Mouse (Mus musculus) embryonic facial prominence, embryonic 14.5 days (tissue): ENCODE data around the gene Smdt1. TPM values are rescaled to one million over a fixed set of nuclear protein-coding genes. Genes with fewer than 3 reads are reported as not detected.
"Not testable (repeated sequence)": the region's sequence is repeated elsewhere in the genome, so short reads cannot be mapped to it uniquely, and the experiment has no call there.

Source experiments
- ATAC-seq: fragments of 200-750 bp; cut with Nextera tagmentation; 2 replicates; pipeline ENCODE4 v1.8.0; 2017; ENCODE audit warnings: low read depth, moderate number of reproducible peaks, moderate TSS enrichment
- DNase-seq: peaks from one replicate; pipeline ENCODE4 v3.0.0-alpha.2; 2015; ENCODE audit warnings: low spot score
- H3K27ac ChIP-seq: fragments of 300-500 bp; sonication (generic); replicated peaks from 2 replicates; pipeline ENCODE4 v1.5.1; 2014; ENCODE audit warnings: low read depth, mild to moderate bottlenecking, low read length, moderate library complexity
- H3K27me3 ChIP-seq: fragments of 300-500 bp; sonication (generic); replicated peaks from 2 replicates; pipeline ENCODE4 v1.6.1; 2014; ENCODE audit warnings: low read length; ENCODE audit not compliant: control insufficient read depth, insufficient read depth
- H3K36me3 ChIP-seq: fragments of 300-500 bp; sonication (generic); 2 replicates; pipeline ENCODE4 v1.6.1; 2014; ENCODE audit warnings: low read length, mixed read lengths; ENCODE audit not compliant: control insufficient read depth, insufficient read depth
- H3K4me1 ChIP-seq: fragments of 300-500 bp; sonication (generic); 2 replicates; pipeline ENCODE4 v1.6.1; 2014; ENCODE audit warnings: antibody characterized with exemption, low read length; ENCODE audit not compliant: control insufficient read depth, insufficient read depth
- H3K4me2 ChIP-seq: fragments of 300-500 bp; sonication (generic); 2 replicates; pipeline ENCODE4 v1.6.1; 2014; ENCODE audit warnings: low read depth, mild to moderate bottlenecking, low read length, moderate library complexity, mixed read lengths
- H3K4me3 ChIP-seq: fragments of 300-500 bp; sonication (generic); 2 replicates; pipeline ENCODE4 v1.5.1; 2014; ENCODE audit warnings: low read depth, mild to moderate bottlenecking, low read length
- H3K9ac ChIP-seq: fragments of 300-500 bp; sonication (generic); 2 replicates; pipeline ENCODE4 v1.6.1; 2014; ENCODE audit warnings: low read depth, mild to moderate bottlenecking, low read length, moderate library complexity, mixed read lengths
- H3K9me3 ChIP-seq: fragments of 300-500 bp; sonication (generic); 2 replicates; pipeline ENCODE4 v1.6.1; 2016; ENCODE audit warnings: low read length; ENCODE audit not compliant: control insufficient read depth
- WGBS: fragments of 180-500 bp; shearing (Covaris S2); extraction: QIAGEN DNeasy Blood & Tissue Kit; methylation state at CpG from one replicate; pipeline ENCODE4 v1.1.7; 2014; 5-methylcytosine and 5-hydroxymethylcytosine counted together
- polyA plus RNA-seq: library from polyadenylated mRNA; unstranded; fragments of >200 nt; fragmentation: Nextera tagmentation; extraction: Ambion mirVana; gene quantifications from 2 replicates; pipeline ENCODE4 v1.2.1, GENCODE M21; 2014

The Smdt1 gene
- polyA plus RNA-seq, 1 experiment from 2014 or later, result 262 TPM

DNA sequence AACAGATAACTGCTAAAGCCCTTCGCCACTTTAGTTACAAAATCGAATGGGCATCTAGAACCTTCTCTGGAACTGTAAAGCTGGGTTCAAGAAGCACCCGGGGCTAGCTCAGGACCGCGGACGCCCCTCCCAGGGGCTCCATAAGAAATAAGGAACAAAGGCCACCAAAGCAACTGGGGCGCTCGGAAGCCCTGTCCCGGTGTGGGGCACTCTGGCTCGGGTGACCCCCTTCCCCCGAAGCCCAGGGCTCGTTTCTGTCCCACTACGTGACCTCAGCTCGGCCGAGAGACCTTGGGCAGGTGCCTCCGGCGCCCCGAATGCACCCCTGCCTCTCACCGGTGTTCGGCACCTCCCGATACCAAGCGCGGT lies 15.0 kb downstream of the Smdt1 start:
- under 1% methylated on average over 23 of the region's 23 CpGs for WGBS
- ATAC-seq, result peak; percentile 5; the same call in 1 of the 2 replicates

DNA sequence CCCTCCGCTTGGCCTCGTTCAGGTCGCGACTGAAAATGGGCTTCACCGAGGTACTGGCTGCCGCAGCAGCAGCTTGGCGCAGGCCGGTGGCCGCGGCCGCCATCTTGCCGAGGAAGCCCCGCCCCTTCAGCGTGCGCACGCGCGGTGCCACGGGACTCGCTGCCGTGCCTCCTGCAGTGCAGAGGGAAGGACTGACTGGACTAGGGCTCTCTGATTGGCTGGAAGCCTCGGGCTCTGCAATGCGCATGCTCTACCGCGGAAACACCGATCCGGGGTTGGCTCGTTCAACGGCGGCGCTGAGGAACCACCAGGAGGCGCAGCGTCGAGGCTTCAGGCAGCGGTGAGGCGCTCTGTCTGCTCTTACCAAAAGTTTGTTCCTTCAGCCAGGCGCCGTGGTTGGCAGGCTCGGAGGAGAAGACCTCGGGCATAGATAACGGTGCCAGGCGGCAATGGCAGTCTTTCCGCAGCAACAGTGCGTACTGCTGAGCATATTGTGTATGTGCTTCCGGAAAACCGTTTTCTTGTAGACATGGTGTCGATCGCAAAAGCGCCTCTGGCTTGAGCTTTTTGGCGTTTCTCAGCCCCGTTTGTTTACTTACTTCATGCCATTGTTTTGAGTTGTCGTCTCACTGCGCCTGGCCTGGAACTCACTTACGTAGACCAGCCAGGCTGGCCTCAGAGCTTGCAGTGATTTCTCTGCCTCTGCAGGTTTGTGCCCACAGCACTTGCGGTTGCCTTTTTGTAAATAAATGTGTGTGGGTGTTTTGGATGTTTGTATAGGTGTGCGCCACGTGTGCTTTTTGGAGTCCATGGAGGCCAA lies 15.6 kb downstream of the Smdt1 start, which contains the start of gene Ndufa6:
TSS of gene Ndufa6 (minus strand) at position 197 of the 820 bp plus-strand sequence.
- H3K4me2 ChIP-seq, result peak within 1 kb of the TSS; percentile 73
- H3K4me3 ChIP-seq, result peak within 1 kb of the TSS; percentile 84
- ATAC-seq (peak; percentile 100), DNase-seq (peak; percentile 99)
- peak within 1 kb of the TSS; percentile 83 for H3K27ac ChIP-seq
- peaks cover 8% of the 10 kb centered on the region for H3K4me1 ChIP-seq
- 1% methylated on average over 40 of the region's 57 CpGs for WGBS
- H3K9me3 ChIP-seq, result no peaks in the 10 kb centered on the region
- peak within 1 kb of the TSS; percentile 92 for H3K9ac ChIP-seq
- H3K27me3 ChIP-seq, result no peaks in the 10 kb centered on the region
- peaks cover 19% of the 10 kb centered on the region for H3K36me3 ChIP-seq

More for the DNA sequence above, 15.0 kb downstream of the Smdt1 start:
- Histone ChIP-seq H3K4me3 (peak overlapping the region; percentile 84), H3K9ac (peak overlapping the region; percentile 92), H3K4me2 (peak overlapping the region; percentile 73), H3K4me1 (peaks cover 8% of the 10 kb centered on the region), H3K9me3 (no peaks in the 10 kb centered on the region), H3K27me3 (no peaks in the 10 kb centered on the region), H3K27ac (peak overlapping the region; percentile 80), H3K36me3 (peaks cover 25% of the 10 kb centered on the region)
- DNase-seq, result no peak

DNA sequence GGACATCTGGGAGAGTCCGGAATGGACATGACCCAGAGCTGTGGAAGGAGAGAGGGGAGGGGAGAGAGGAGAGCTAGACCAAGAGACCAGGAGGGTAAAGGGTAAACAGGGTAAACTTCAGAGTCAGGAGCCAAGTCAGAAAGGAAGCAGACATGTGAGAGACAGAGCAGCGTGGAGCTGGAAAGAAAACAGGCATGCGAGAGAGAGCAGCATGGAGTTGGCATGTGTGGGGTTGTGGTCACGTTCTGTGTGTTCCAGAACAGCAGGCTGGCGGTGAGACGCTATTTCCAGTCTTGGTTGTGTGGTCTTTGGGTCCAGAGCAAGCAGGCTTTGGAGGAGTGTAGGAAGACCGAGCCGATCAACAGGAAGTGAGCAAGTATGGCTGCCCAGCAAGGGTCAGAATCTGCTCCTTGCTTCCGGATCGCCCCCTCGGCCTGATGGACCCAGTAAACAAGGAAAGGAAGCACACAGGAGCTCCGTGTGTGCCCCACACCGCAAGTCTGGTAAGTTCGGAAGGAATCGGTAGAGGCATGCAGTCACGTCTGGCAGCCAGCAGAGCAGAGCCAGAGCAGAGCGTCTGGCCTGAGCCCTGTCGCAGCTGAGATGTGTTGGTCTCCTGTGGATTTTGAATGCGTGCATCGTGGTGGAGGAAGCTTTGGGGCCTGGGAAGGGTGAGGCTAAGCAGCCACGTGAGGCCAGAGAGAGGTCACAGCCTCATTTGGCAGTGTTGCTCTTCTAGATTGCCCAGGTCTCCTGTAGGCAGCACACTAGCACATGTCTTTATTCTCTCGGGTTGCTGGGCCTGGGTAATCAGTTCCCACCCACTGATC lies 19.9 kb downstream of the Smdt1 start:
- H3K27ac ChIP-seq, result peak overlapping the region; percentile 45; the same call in 1 of the 2 replicates
- 57% methylated on average over 22 of the region's 22 CpGs for WGBS

DNA sequence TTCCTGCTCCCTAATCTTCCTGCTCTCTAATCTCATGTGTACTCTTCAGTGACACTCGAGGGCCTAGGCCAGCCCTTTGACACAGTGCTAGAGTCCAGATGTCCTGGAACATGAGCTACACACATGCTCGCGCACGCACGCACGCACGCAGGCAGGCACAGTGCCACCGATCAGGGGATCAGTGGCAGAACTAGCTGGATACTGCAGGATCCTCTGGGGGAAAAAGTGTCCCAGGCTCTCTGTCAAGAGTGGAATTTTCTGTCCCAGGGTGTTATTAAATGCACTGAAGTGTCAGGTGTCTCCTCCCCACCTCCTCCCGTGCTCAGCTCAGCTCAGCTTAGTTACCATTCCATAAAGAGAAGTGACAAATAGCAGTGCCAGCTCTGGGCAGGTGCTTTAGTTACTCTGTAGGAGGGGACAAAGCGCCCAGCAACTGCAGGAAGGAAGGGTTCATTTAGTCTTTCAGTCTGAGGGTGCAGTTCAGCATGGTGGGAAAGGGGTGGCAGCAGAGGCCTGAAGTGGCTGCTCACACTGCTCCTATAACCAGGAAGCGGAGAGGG lies 22.8 kb downstream of the Smdt1 start:
- no peaks in the 10 kb centered on the region for H3K4me1 ChIP-seq
- ATAC-seq, result peak; percentile 88
- H3K4me3 ChIP-seq, result no peak overlapping the region
- H3K4me2 ChIP-seq, result no peak overlapping the region
- peak; percentile 60 for DNase-seq
- no peak overlapping the region for H3K9ac ChIP-seq
- H3K27me3 ChIP-seq, result no peaks in the 10 kb centered on the region
- WGBS, result 58% methylated on average over 11 of the region's 11 CpGs
- no peak overlapping the region; the same call in 1 of the 2 replicates for H3K27ac ChIP-seq
- no peaks in the 10 kb centered on the region for H3K36me3 ChIP-seq
- H3K9me3 ChIP-seq, result no peaks in the 10 kb centered on the region

More for the DNA sequence above, 19.9 kb downstream of the Smdt1 start:
- H3K4me1 ChIP-seq, result no peaks in the 10 kb centered on the region
- no peak for DNase-seq
- ATAC-seq, result no peak
- no peaks in the 10 kb centered on the region for H3K36me3 ChIP-seq
- H3K27me3 ChIP-seq, result no peaks in the 10 kb centered on the region
- H3K9me3 ChIP-seq, result no peaks in the 10 kb centered on the region
- no peak overlapping the region for H3K4me2 ChIP-seq
- no peak overlapping the region for H3K4me3 ChIP-seq
- H3K9ac ChIP-seq, result 0 out of 2 replicates have a peak overlapping the region, but pooled peaks have one; percentile 16

DNA sequence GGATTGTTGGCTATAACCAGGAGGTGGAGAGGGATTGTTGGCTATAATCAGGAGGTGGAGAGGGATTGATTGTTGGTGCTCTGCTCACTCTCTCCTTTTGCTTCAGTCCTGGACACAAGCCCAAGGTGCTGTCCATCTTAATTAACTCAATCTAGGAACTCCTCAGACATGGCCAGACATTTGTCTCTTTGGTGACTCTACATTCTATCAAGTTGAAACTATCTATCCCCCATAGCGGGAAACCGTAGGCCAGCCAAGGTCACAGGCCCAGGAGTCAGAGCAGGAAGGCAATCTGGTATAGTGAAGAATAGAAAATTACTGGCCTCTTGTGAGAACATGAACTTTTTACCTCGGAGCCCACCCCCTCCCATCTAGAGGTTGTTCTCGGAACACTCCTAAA lies 23.5 kb downstream of the Smdt1 start:
- peak; percentile 38 for DNase-seq
- no peak overlapping the region for H3K4me3 ChIP-seq
- no peaks in the 10 kb centered on the region for H3K4me1 ChIP-seq
- ATAC-seq, result no peak; the same call in 1 of the 2 replicates
- H3K27ac ChIP-seq, result no peak overlapping the region; the same call in 1 of the 2 replicates
- H3K27me3 ChIP-seq, result no peaks in the 10 kb centered on the region
- H3K4me2 ChIP-seq, result no peak overlapping the region
- H3K9ac ChIP-seq, result no peak overlapping the region
- no peaks in the 10 kb centered on the region for H3K36me3 ChIP-seq
- WGBS, result 88% methylated on average over 3 of the region's 4 CpGs
- H3K9me3 ChIP-seq, result no peaks in the 10 kb centered on the region

DNA sequence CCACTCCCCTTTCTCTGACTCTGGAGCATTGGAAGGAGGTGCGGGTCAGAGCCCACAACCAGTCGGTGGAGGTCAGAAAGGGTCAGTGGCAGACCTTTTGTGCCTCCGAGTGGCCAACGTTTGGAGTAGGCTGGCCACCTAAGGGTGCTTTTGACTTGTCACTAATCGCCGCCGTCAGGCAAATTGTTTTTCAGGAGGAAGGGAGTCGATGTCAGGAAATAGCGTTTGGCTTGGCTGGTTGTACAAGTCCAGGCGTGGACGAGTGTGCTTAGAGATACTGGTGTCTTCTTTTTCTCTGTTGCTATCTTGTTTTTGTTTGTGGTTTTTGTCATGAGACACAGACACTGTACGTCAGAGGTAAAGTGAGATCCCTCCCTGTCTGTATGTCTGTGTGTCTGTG lies 25.0 kb downstream of the Smdt1 start:
- WGBS, result 83% methylated on average over 7 of the region's 12 CpGs
- not testable (repeated sequence) for H3K4me2 ChIP-seq, H3K27ac ChIP-seq, H3K9me3 ChIP-seq, DNase-seq, H3K36me3 ChIP-seq, H3K4me1 ChIP-seq, H3K27me3 ChIP-seq, H3K9ac ChIP-seq, ATAC-seq, H3K4me3 ChIP-seq

DNA sequence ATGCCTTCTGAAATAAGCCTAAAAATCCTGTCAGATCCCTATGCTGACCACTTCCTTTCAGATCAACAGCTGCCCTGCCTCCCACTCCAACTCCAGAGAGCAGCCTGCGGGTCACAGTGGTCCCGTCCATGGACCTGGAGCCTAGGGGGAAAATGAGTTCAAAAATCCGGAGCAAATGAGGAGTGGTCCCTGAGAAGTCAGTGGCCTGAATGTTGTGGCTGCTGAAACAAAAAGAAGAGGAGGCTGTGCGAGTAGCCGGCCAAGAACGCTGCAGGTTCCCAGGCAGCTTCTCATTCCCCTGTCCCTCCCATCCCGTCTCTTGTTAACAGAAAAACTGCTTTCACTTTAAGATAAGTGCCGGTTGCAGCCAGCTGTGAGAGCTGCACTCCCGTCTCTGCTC lies 25.8 kb downstream of the Smdt1 start:
- not testable (repeated sequence) for H3K4me2 ChIP-seq, ATAC-seq
- 16% methylated on average over 6 of the region's 9 CpGs for WGBS

DNA sequence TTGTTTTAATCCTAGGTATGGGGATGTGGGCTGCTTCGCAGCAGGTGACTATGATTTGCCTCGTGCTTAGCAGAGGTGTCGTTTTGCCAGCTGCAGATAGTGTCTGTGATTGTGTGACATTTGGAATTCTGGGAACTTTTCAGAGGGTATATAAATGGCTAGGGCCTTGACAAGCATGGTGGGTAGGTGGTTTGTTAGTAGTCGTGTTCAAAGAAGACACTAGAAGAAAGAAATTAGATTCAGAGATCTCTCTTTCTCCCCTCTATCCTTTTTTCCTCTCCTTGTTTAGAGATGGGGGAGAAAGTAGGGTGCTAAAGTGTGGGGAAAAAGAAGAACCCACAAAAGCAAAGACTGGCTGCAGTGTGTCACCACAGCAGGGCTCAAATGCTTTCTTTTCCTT lies 29.4 kb downstream of the Smdt1 start:
- H3K36me3 ChIP-seq, result no peaks in the 10 kb centered on the region
- no peaks in the 10 kb centered on the region for H3K4me1 ChIP-seq
- H3K27me3 ChIP-seq, result no peaks in the 10 kb centered on the region
- DNase-seq (no peak), ATAC-seq (no peak)
- no peak overlapping the region for H3K27ac ChIP-seq
- no peak overlapping the region for H3K9ac ChIP-seq
- 89% methylated on average over 4 of the region's 4 CpGs for WGBS
- H3K9me3 ChIP-seq, result no peaks in the 10 kb centered on the region
- no peak overlapping the region for H3K4me2 ChIP-seq
- no peak overlapping the region for H3K4me3 ChIP-seq

More for the DNA sequence above, 25.8 kb downstream of the Smdt1 start:
- not testable (repeated sequence) for H3K36me3 ChIP-seq, H3K4me3 ChIP-seq, DNase-seq, H3K27me3 ChIP-seq, H3K27ac ChIP-seq, H3K9ac ChIP-seq, H3K9me3 ChIP-seq, H3K4me1 ChIP-seq
